Mouse (Mus musculus): Measurements from ENCODE around the gene Lpp. TPM values are rescaled to one million over a fixed set of nuclear protein-coding genes. Genes with fewer than 3 reads are reported as not detected.

Lpp gene
- polyA plus RNA-seq, 1 experiment from 2014 or later = 42.7 TPM

DNA sequence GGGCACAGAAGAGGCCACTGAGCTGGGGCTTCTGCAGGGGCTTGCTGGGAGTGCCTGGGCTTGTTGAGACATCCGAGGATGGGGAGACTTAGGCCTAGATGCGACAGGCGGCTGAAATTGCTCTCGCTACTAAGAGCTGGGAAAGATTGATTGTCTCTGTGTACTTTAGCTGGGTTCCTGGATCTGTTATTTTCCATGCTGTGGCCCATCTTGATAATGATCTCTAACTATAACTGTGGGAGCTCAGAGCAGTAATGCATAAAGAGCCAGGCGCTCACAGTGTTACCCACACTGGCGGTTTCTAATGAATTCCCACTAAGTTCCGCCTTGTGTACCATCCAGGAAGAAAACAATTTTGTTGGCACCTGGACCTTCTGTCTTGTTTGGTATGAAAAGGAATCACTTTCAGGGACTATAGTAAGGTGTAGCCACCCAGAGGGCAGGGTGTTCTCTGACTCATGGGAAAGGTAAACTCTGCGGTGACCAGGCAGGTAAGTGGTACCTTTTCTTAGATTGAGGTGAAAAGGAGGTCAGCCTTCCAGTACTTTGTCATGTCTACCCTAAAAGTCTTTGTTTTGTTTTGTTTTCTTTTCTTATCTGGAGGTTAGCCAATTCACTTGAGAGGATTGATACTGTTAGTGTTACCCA is 10.6 kb downstream of the Lpp start:
- ATAC-seq (ENCODE audit: low read depth) = no peak
- no peaks in the 10 kb centered on the region for H3K4me1 ChIP-seq (ENCODE audit: control insufficient read depth, insufficient read depth, low read length)
- no peaks in the 10 kb centered on the region for H3K27me3 ChIP-seq (replicated peaks; ENCODE audit: control insufficient read depth, insufficient read depth, low read length)
- WGBS = 82% methylated on average over 8 of the region's 8 CpGs
- peak; percentile 23 for DNase-seq (ENCODE audit: low spot score)
- H3K9ac ChIP-seq (ENCODE audit: low read depth, low read length) = no peak overlapping the region
- no peak overlapping the region for H3K4me2 ChIP-seq (ENCODE audit: low read depth, low read length)
- no peak overlapping the region for H3K27ac ChIP-seq (replicated peaks; ENCODE audit: low read depth, low read length)
- peaks cover 26% of the 10 kb centered on the region for H3K36me3 ChIP-seq (ENCODE audit: control insufficient read depth, insufficient read depth, low read length)
- peaks cover 6% of the 10 kb centered on the region; the same call in 1 of the 2 replicates for H3K9me3 ChIP-seq (ENCODE audit: control insufficient read depth, low read length)
- no peak overlapping the region for H3K4me3 ChIP-seq (ENCODE audit: low read depth, low read length)

GRCm38 (mm10) chr16:24406521-24406920 is 13.2 kb downstream of the Lpp start:
- H3K9ac ChIP-seq (ENCODE audit: low read depth, low read length) = no peak overlapping the region
- 94% methylated on average over 2 of the region's 2 CpGs for WGBS
- H3K36me3 ChIP-seq (ENCODE audit: control insufficient read depth, insufficient read depth, low read length) = peaks cover 26% of the 10 kb centered on the region
- no peak overlapping the region for H3K27ac ChIP-seq (replicated peaks; ENCODE audit: low read depth, low read length)
- no peaks in the 10 kb centered on the region for H3K4me1 ChIP-seq (ENCODE audit: control insufficient read depth, insufficient read depth, low read length)
- no peak for ATAC-seq (ENCODE audit: low read depth)
- DNase-seq (ENCODE audit: low spot score) = no peak
- no peak overlapping the region for H3K4me3 ChIP-seq (ENCODE audit: low read depth, low read length)
- no peaks in the 10 kb centered on the region for H3K27me3 ChIP-seq (replicated peaks; ENCODE audit: control insufficient read depth, insufficient read depth, low read length)
- no peak overlapping the region for H3K4me2 ChIP-seq (ENCODE audit: low read depth, low read length)
- H3K9me3 ChIP-seq (ENCODE audit: control insufficient read depth, low read length) = peaks cover 6% of the 10 kb centered on the region; the same call in 1 of the 2 replicates

GRCm38 (mm10) chr16:24411281-24411680 is 18.0 kb downstream of the Lpp start:
- H3K27me3 ChIP-seq (replicated peaks; ENCODE audit: control insufficient read depth, insufficient read depth, low read length) = no peaks in the 10 kb centered on the region
- no peak overlapping the region for H3K9ac ChIP-seq (ENCODE audit: low read depth, low read length)
- H3K4me1 ChIP-seq (ENCODE audit: control insufficient read depth, insufficient read depth, low read length) = no peaks in the 10 kb centered on the region
- 84% methylated on average over 6 of the region's 6 CpGs for WGBS
- ATAC-seq (ENCODE audit: low read depth) (no peak), DNase-seq (ENCODE audit: low spot score) (no peak)
- H3K9me3 ChIP-seq (ENCODE audit: control insufficient read depth, low read length) = peaks cover 6% of the 10 kb centered on the region; the same call in 1 of the 2 replicates
- no peak overlapping the region for H3K27ac ChIP-seq (replicated peaks; ENCODE audit: low read depth, low read length)
- no peak overlapping the region for H3K4me3 ChIP-seq (ENCODE audit: low read depth, low read length)
- H3K4me2 ChIP-seq (ENCODE audit: low read depth, low read length) = no peak overlapping the region
- H3K36me3 ChIP-seq (ENCODE audit: control insufficient read depth, insufficient read depth, low read length) = peaks cover 23% of the 10 kb centered on the region

- Histone ChIP-seq H3K27ac (replicated peaks; ENCODE audit: low read depth, low read length) (no peak overlapping the region), H3K4me2 (ENCODE audit: low read depth, low read length) (no peak overlapping the region), H3K36me3 (ENCODE audit: control insufficient read depth, insufficient read depth, low read length) (peaks cover 23% of the 10 kb centered on the region), H3K4me1 (ENCODE audit: control insufficient read depth, insufficient read depth, low read length) (no peaks in the 10 kb centered on the region), H3K9ac (ENCODE audit: low read depth, low read length) (no peak overlapping the region), H3K27me3 (replicated peaks; ENCODE audit: control insufficient read depth, insufficient read depth, low read length) (no peaks in the 10 kb centered on the region), H3K9me3 (ENCODE audit: control insufficient read depth, low read length) (no peaks in the 10 kb centered on the region), H3K4me3 (ENCODE audit: low read depth, low read length) (no peak overlapping the region)
- WGBS = 92% methylated on average over 5 of the region's 5 CpGs
- DNase-seq (ENCODE audit: low spot score) = no peak
- ATAC-seq (ENCODE audit: low read depth) = no peak
Observed at GRCm38 (mm10) chr16:24412193-24412592, 18.9 kb downstream of the Lpp start.

GRCm38 (mm10) chr16:24413059-24413458 is 19.8 kb downstream of the Lpp start:
- Histone ChIP-seq H3K27ac (replicated peaks; ENCODE audit: low read depth, low read length) (no peak overlapping the region), H3K9me3 (ENCODE audit: control insufficient read depth, low read length) (no peaks in the 10 kb centered on the region), H3K36me3 (ENCODE audit: control insufficient read depth, insufficient read depth, low read length) (peaks cover 23% of the 10 kb centered on the region), H3K4me1 (ENCODE audit: control insufficient read depth, insufficient read depth, low read length) (peaks cover 6% of the 10 kb centered on the region), H3K27me3 (replicated peaks; ENCODE audit: control insufficient read depth, insufficient read depth, low read length) (no peaks in the 10 kb centered on the region), H3K9ac (ENCODE audit: low read depth, low read length) (no peak overlapping the region), H3K4me2 (ENCODE audit: low read depth, low read length) (no peak overlapping the region), H3K4me3 (ENCODE audit: low read depth, low read length) (no peak overlapping the region)
- ATAC-seq (ENCODE audit: low read depth) (no peak), DNase-seq (ENCODE audit: low spot score) (no peak)
- 92% methylated on average over 4 of the region's 4 CpGs for WGBS

DNA sequence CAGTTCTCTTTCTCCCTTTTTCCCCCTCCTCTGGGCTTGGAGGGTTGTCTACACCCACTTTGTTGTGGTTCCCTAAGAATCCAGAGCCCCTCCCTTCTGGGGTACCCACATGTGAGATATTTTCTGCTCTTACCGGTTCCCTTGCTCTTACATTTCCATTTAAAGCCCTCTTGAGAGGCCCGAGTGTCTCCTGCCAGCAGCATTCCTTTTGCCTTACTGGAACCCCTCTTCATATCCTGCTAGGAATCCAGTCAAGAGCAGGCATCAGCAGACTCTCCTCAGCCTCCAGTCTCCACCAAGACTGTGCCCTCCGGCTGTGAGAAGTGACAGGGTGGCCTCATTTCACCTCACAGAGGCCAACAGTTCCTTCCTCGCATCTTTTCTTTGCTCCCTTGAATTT is 24.7 kb downstream of the Lpp start:
- ATAC-seq (ENCODE audit: low read depth) (peak; percentile 32), DNase-seq (ENCODE audit: low spot score) (peak; percentile 52)
- no peak overlapping the region; the same call in 1 of the 2 replicates for H3K27ac ChIP-seq (replicated peaks; ENCODE audit: low read depth, low read length)

DNA sequence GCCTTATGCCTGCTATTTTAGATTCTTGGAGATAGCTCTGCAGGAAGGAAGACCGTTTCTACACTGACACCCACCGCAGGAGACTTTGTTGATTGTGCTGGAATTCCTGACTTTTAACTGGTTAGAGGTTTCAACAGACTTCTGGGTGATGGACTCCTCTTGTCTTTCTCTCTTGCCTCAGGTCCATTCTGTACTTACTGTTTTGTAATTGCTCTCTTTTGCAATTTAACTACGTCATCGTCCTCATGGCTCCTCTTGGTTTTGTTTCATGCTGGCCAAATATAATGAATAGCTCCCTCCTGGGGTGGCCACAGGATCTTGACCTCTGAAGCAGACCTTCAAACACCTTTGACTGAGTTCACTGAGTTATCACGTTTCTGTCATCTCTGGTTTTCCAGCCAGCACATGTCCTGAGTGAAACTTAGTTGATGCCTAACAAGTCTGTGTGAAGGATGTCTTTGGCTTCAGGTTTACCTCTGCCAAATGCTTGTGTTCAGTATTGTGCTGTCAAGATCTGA is 27.4 kb downstream of the Lpp start:
- Histone ChIP-seq H3K27me3 (replicated peaks; ENCODE audit: control insufficient read depth, insufficient read depth, low read length) (no peaks in the 10 kb centered on the region), H3K36me3 (ENCODE audit: control insufficient read depth, insufficient read depth, low read length) (peaks cover 14% of the 10 kb centered on the region), H3K4me2 (ENCODE audit: low read depth, low read length) (no peak overlapping the region), H3K4me3 (ENCODE audit: low read depth, low read length) (no peak overlapping the region), H3K9ac (ENCODE audit: low read depth, low read length) (no peak overlapping the region), H3K27ac (replicated peaks; ENCODE audit: low read depth, low read length) (no peak overlapping the region), H3K4me1 (ENCODE audit: control insufficient read depth, insufficient read depth, low read length) (peaks cover 20% of the 10 kb centered on the region), H3K9me3 (ENCODE audit: control insufficient read depth, low read length) (no peaks in the 10 kb centered on the region)
- ATAC-seq (ENCODE audit: low read depth) (no peak), DNase-seq (ENCODE audit: low spot score) (no peak)
- whole genome bisulfite sequencing = 63% methylated on average over 5 of the region's 5 CpGs

More for the DNA sequence above, 24.7 kb downstream of the Lpp start:
- WGBS = 50% methylated on average over 4 of the region's 4 CpGs
- Histone ChIP-seq H3K4me3 (ENCODE audit: low read depth, low read length) (no peak overlapping the region), H3K9ac (ENCODE audit: low read depth, low read length) (no peak overlapping the region), H3K27me3 (replicated peaks; ENCODE audit: control insufficient read depth, insufficient read depth, low read length) (no peaks in the 10 kb centered on the region), H3K4me1 (ENCODE audit: control insufficient read depth, insufficient read depth, low read length) (peaks cover 9% of the 10 kb centered on the region), H3K9me3 (ENCODE audit: control insufficient read depth, low read length) (no peaks in the 10 kb centered on the region), H3K36me3 (ENCODE audit: control insufficient read depth, insufficient read depth, low read length) (peaks cover 17% of the 10 kb centered on the region), H3K4me2 (ENCODE audit: low read depth, low read length) (no peak overlapping the region)

GRCm38 (mm10) chr16:24421687-24422418 is 28.5 kb downstream of the Lpp start:
- H3K27me3 ChIP-seq (replicated peaks; ENCODE audit: control insufficient read depth, insufficient read depth, low read length) = no peaks in the 10 kb centered on the region
- WGBS = 75% methylated on average over 4 of the region's 4 CpGs
- H3K4me2 ChIP-seq (ENCODE audit: low read depth, low read length) = no peak overlapping the region
- ATAC-seq (ENCODE audit: low read depth) = no peak
- no peak overlapping the region for H3K9ac ChIP-seq (ENCODE audit: low read depth, low read length)
- no peaks in the 10 kb centered on the region for H3K9me3 ChIP-seq (ENCODE audit: control insufficient read depth, low read length)
- H3K36me3 ChIP-seq (ENCODE audit: control insufficient read depth, insufficient read depth, low read length) = peaks cover 2% of the 10 kb centered on the region; the same call in 1 of the 2 replicates
- DNase-seq (ENCODE audit: low spot score) = no peak
- peaks cover 20% of the 10 kb centered on the region for H3K4me1 ChIP-seq (ENCODE audit: control insufficient read depth, insufficient read depth, low read length)
- no peak overlapping the region for H3K27ac ChIP-seq (replicated peaks; ENCODE audit: low read depth, low read length)
- no peak overlapping the region for H3K4me3 ChIP-seq (ENCODE audit: low read depth, low read length)

Measured in embryonic facial prominence, embryonic 14.5 days (tissue).